Mouse (Mus musculus): ENCODE data around the gene Rnft1. TPM values are rescaled to one million over a fixed set of nuclear protein-coding genes. Genes with fewer than 3 reads are reported as not detected.

Gene Rnft1
- polyA plus RNA-seq, 1 experiment from 2014 or later, result 14.4 TPM

GRCm38 (mm10) chr11:86534201-86534910, 49.9 kb downstream of the Rnft1 start:
- Histone ChIP-seq H3K9me3 (replicated peaks; ENCODE audit: control insufficient read depth, low read length, poor library complexity, severe bottlenecking) (no peaks in the 10 kb centered on the region), H3K27ac (ENCODE audit: low read length) (no peak overlapping the region), H3K36me3 (ENCODE audit: control insufficient read depth, insufficient read depth, low read length) (peaks cover 18% of the 10 kb centered on the region), H3K9ac (ENCODE audit: low read depth, low read length) (no peak overlapping the region), H3K4me3 (ENCODE audit: low read depth, low read length) (no peak overlapping the region), H3K4me2 (ENCODE audit: low read length) (no peak overlapping the region), H3K27me3 (ENCODE audit: control insufficient read depth, insufficient read depth, low read depth, low read length) (no peaks in the 10 kb centered on the region), H3K4me1 (ENCODE audit: control insufficient read depth, insufficient read depth, low read length) (no peaks in the 10 kb centered on the region)
- 96% methylated on average over 5 of the region's 5 CpGs for WGBS
- no peak for ATAC-seq

GRCm38 (mm10) chr11:86538786-86539185, 54.3 kb downstream of the Rnft1 start:
- no peaks in the 10 kb centered on the region for H3K27me3 ChIP-seq (ENCODE audit: control insufficient read depth, insufficient read depth, low read depth, low read length)
- no peak overlapping the region for H3K4me2 ChIP-seq (ENCODE audit: low read length)
- H3K9ac ChIP-seq (ENCODE audit: low read depth, low read length), result no peak overlapping the region
- ATAC-seq, result no peak
- H3K27ac ChIP-seq (ENCODE audit: low read length), result no peak overlapping the region
- H3K36me3 ChIP-seq (ENCODE audit: control insufficient read depth, insufficient read depth, low read length), result peaks cover 4% of the 10 kb centered on the region; the same call in 1 of the 2 replicates
- no peaks in the 10 kb centered on the region for H3K9me3 ChIP-seq (replicated peaks; ENCODE audit: control insufficient read depth, low read length, poor library complexity, severe bottlenecking)
- H3K4me3 ChIP-seq (ENCODE audit: low read depth, low read length), result no peak overlapping the region
- WGBS, result 97% methylated on average over 4 of the region's 4 CpGs
- H3K4me1 ChIP-seq (ENCODE audit: control insufficient read depth, insufficient read depth, low read length), result peaks cover 11% of the 10 kb centered on the region

GRCm38 (mm10) chr11:86539716-86540475, 55.4 kb downstream of the Rnft1 start:
- no peak for ATAC-seq
- H3K4me1 ChIP-seq (ENCODE audit: control insufficient read depth, insufficient read depth, low read length), result peaks cover 12% of the 10 kb centered on the region

GRCm38 (mm10) chr11:86540476-86540845, 56.0 kb downstream of the Rnft1 start:
- Histone ChIP-seq H3K9me3 (replicated peaks; ENCODE audit: control insufficient read depth, low read length, poor library complexity, severe bottlenecking) (no peaks in the 10 kb centered on the region), H3K27me3 (ENCODE audit: control insufficient read depth, insufficient read depth, low read depth, low read length) (no peaks in the 10 kb centered on the region), H3K4me2 (ENCODE audit: low read length) (no peak overlapping the region), H3K9ac (ENCODE audit: low read depth, low read length) (no peak overlapping the region), H3K4me1 (ENCODE audit: control insufficient read depth, insufficient read depth, low read length) (peaks cover 15% of the 10 kb centered on the region), H3K27ac (ENCODE audit: low read length) (no peak overlapping the region), H3K4me3 (ENCODE audit: low read depth, low read length) (no peak overlapping the region), H3K36me3 (ENCODE audit: control insufficient read depth, insufficient read depth, low read length) (no peaks in the 10 kb centered on the region)
- ATAC-seq, result no peak
- 99% methylated on average over 2 of the region's 2 CpGs for WGBS

More at GRCm38 (mm10) chr11:86539716-86540475, 55.4 kb downstream of the Rnft1 start:
- H3K36me3 ChIP-seq (ENCODE audit: control insufficient read depth, insufficient read depth, low read length), result no peaks in the 10 kb centered on the region
- H3K27ac ChIP-seq (ENCODE audit: low read length), result no peak overlapping the region
- no peak overlapping the region for H3K4me2 ChIP-seq (ENCODE audit: low read length)
- H3K9me3 ChIP-seq (replicated peaks; ENCODE audit: control insufficient read depth, low read length, poor library complexity, severe bottlenecking), result no peaks in the 10 kb centered on the region
- H3K4me3 ChIP-seq (ENCODE audit: low read depth, low read length), result no peak overlapping the region
- WGBS, result 94% methylated on average over 6 of the region's 6 CpGs
- no peak overlapping the region for H3K9ac ChIP-seq (ENCODE audit: low read depth, low read length)
- no peaks in the 10 kb centered on the region for H3K27me3 ChIP-seq (ENCODE audit: control insufficient read depth, insufficient read depth, low read depth, low read length)

- 96% methylated on average over 1 of the region's 1 CpGs for WGBS
- Histone ChIP-seq H3K27ac (ENCODE audit: low read length) (no peak overlapping the region), H3K9me3 (replicated peaks; ENCODE audit: control insufficient read depth, low read length, poor library complexity, severe bottlenecking) (no peaks in the 10 kb centered on the region), H3K36me3 (ENCODE audit: control insufficient read depth, insufficient read depth, low read length) (no peaks in the 10 kb centered on the region), H3K9ac (ENCODE audit: low read depth, low read length) (no peak overlapping the region), H3K27me3 (ENCODE audit: control insufficient read depth, insufficient read depth, low read depth, low read length) (no peaks in the 10 kb centered on the region), H3K4me1 (ENCODE audit: control insufficient read depth, insufficient read depth, low read length) (peaks cover 17% of the 10 kb centered on the region), H3K4me2 (ENCODE audit: low read length) (0 out of 2 replicates have a peak overlapping the region, but pooled peaks have one; percentile 9), H3K4me3 (ENCODE audit: low read depth, low read length) (no peak overlapping the region)
- no peak for ATAC-seq
Measured at GRCm38 (mm10) chr11:86542851-86543250, 58.4 kb downstream of the Rnft1 start.

- peak overlapping the region; percentile 91 for H3K9ac ChIP-seq (ENCODE audit: low read depth, low read length)
- peaks cover 17% of the 10 kb centered on the region for H3K4me1 ChIP-seq (ENCODE audit: control insufficient read depth, insufficient read depth, low read length)
- no peaks in the 10 kb centered on the region for H3K9me3 ChIP-seq (replicated peaks; ENCODE audit: control insufficient read depth, low read length, poor library complexity, severe bottlenecking)
- peak; percentile 86 for ATAC-seq
- H3K27ac ChIP-seq (ENCODE audit: low read length), result peak overlapping the region; percentile 83
- no peaks in the 10 kb centered on the region for H3K27me3 ChIP-seq (ENCODE audit: control insufficient read depth, insufficient read depth, low read depth, low read length)
- WGBS, result under 1% methylated on average over 40 of the region's 50 CpGs
- peak overlapping the region; percentile 98 for H3K4me3 ChIP-seq (ENCODE audit: low read depth, low read length)
- H3K4me2 ChIP-seq (ENCODE audit: low read length), result peak overlapping the region; percentile 69
- no peaks in the 10 kb centered on the region for H3K36me3 ChIP-seq (ENCODE audit: control insufficient read depth, insufficient read depth, low read length)
Measured at GRCm38 (mm10) chr11:86543960-86544638, 59.6 kb downstream of the Rnft1 start.

GRCm38 (mm10) chr11:86544639-86545299, 60.3 kb downstream of the Rnft1 start, which contains the start of the genes Rps6kb1 and Tubd1:
Gene Rps6kb1 (minus strand): TSS chr11:86544805.
Gene Tubd1 (plus strand): TSS chr11:86544991.
- Histone ChIP-seq H3K4me3 (ENCODE audit: low read depth, low read length) (peak within 1 kb of the TSS; percentile 98), H3K27me3 (ENCODE audit: control insufficient read depth, insufficient read depth, low read depth, low read length) (no peaks in the 10 kb centered on the region), H3K36me3 (ENCODE audit: control insufficient read depth, insufficient read depth, low read length) (no peaks in the 10 kb centered on the region), H3K4me1 (ENCODE audit: control insufficient read depth, insufficient read depth, low read length) (peaks cover 17% of the 10 kb centered on the region), H3K27ac (ENCODE audit: low read length) (peak within 1 kb of the TSS; percentile 83), H3K9me3 (replicated peaks; ENCODE audit: control insufficient read depth, low read length, poor library complexity, severe bottlenecking) (no peaks in the 10 kb centered on the region), H3K9ac (ENCODE audit: low read depth, low read length) (peak within 1 kb of the TSS; percentile 91), H3K4me2 (ENCODE audit: low read length) (peak within 1 kb of the TSS; percentile 72)
- ATAC-seq, result peak; percentile 99
- under 1% methylated on average over 43 of the region's 43 CpGs for WGBS

- no peaks in the 10 kb centered on the region for H3K9me3 ChIP-seq (replicated peaks; ENCODE audit: control insufficient read depth, low read length, poor library complexity, severe bottlenecking)
- no peak overlapping the region for H3K27ac ChIP-seq (ENCODE audit: low read length)
- H3K9ac ChIP-seq (ENCODE audit: low read depth, low read length), result no peak overlapping the region
- peaks cover 17% of the 10 kb centered on the region for H3K4me1 ChIP-seq (ENCODE audit: control insufficient read depth, insufficient read depth, low read length)
- H3K4me3 ChIP-seq (ENCODE audit: low read depth, low read length), result peak overlapping the region; percentile 98
- H3K27me3 ChIP-seq (ENCODE audit: control insufficient read depth, insufficient read depth, low read depth, low read length), result no peaks in the 10 kb centered on the region
- H3K4me2 ChIP-seq (ENCODE audit: low read length), result peak overlapping the region; percentile 72
- WGBS, result 87% methylated on average over 8 of the region's 8 CpGs
- no peaks in the 10 kb centered on the region for H3K36me3 ChIP-seq (ENCODE audit: control insufficient read depth, insufficient read depth, low read length)
- no peak for ATAC-seq
Measured at GRCm38 (mm10) chr11:86545556-86545955, 61.1 kb downstream of the Rnft1 start.
